Mouse (Mus musculus): ENCODE data around the gene Bace2. TPM values are rescaled to one million over a fixed set of nuclear protein-coding genes. Genes with fewer than 3 reads are reported as not detected.

Gene Bace2
- polyA plus RNA-seq, 2 experiments, result 2.1 to 11.8 TPM

DNA sequence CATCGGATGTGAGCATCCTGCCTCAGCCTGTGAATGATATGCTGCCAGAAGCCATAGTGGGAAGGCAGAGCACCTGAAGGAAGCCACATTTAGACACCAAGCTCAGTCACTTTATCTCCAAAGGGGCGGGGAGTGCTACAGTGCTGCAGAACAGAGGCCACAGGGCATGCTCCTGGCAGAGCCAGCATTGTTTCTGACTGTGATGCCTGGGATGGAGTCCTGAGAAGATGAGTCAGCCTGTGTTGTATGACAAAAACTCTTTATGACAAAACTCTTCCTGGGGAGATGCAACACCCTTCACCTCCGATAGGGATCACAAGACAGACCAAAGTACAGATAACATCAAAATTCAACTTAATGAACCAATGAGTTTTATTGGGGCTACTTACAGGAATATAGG is 35.0 kb upstream of the Bace2 start:
- Histone ChIP-seq H3K27ac (replicated peaks; ENCODE audit: low read depth, low read length) (no peak overlapping the region), H3K36me3 (ENCODE audit: control insufficient read depth, insufficient read depth, low read length) (no peaks in the 10 kb centered on the region), H3K4me1 (ENCODE audit: control insufficient read depth, insufficient read depth, low read length) (no peaks in the 10 kb centered on the region), H3K4me3 (replicated peaks; ENCODE audit: low read length) (no peak overlapping the region), H3K9ac (ENCODE audit: low read depth, low read length, severe bottlenecking) (no peak overlapping the region), H3K4me2 (replicated peaks; ENCODE audit: low read depth, low read length, severe bottlenecking) (no peak overlapping the region), H3K27me3 (ENCODE audit: control insufficient read depth, insufficient read depth, low read length) (no peaks in the 10 kb centered on the region), H3K9me3 (ENCODE audit: control insufficient read depth, low read length) (no peaks in the 10 kb centered on the region)
- no peak for TF ChIP-seq POLR2A (IDR thresholded peaks at IDR 0.05; ENCODE audit: borderline replicate concordance, extremely low read depth, insufficient read depth, insufficient read length)
- WGBS, result 78% methylated on average over 3 of the region's 3 CpGs
- no peak for DNase-seq (ENCODE audit: low spot score)
- ATAC-seq (ENCODE audit: low FRiP score, low read depth), result no peak

DNA sequence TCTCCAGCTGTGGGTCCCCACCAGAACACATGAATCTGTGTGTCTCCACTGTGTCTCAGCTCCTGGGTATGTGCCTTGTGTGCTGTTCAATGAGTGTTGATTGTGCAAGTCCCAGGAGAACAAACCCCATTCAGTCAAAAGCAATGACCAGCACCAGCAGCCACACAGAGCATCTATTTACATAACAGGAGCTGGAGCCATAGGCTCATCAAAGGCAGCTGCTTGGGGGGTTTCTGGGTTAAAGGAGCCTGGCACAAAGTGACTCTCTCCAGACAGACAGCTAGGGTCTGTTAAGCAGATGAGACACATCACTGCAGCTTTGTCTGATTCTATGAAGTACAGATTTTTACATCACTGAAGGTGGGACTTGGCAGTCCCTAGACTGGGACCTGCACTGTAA is 33.9 kb upstream of the Bace2 start:
- DNase-seq (ENCODE audit: low spot score), result no peak
- Histone ChIP-seq H3K4me1 (ENCODE audit: control insufficient read depth, insufficient read depth, low read length) (no peaks in the 10 kb centered on the region), H3K27me3 (ENCODE audit: control insufficient read depth, insufficient read depth, low read length) (no peaks in the 10 kb centered on the region), H3K4me2 (replicated peaks; ENCODE audit: low read depth, low read length, severe bottlenecking) (no peak overlapping the region), H3K9me3 (ENCODE audit: control insufficient read depth, low read length) (no peaks in the 10 kb centered on the region), H3K36me3 (ENCODE audit: control insufficient read depth, insufficient read depth, low read length) (no peaks in the 10 kb centered on the region), H3K9ac (ENCODE audit: low read depth, low read length, severe bottlenecking) (no peak overlapping the region), H3K27ac (replicated peaks; ENCODE audit: low read depth, low read length) (no peak overlapping the region), H3K4me3 (replicated peaks; ENCODE audit: low read length) (no peak overlapping the region)
- no peak for ATAC-seq (ENCODE audit: low FRiP score, low read depth)
- no peak for TF ChIP-seq POLR2A (IDR thresholded peaks at IDR 0.05; ENCODE audit: borderline replicate concordance, extremely low read depth, insufficient read depth, insufficient read length)

DNA sequence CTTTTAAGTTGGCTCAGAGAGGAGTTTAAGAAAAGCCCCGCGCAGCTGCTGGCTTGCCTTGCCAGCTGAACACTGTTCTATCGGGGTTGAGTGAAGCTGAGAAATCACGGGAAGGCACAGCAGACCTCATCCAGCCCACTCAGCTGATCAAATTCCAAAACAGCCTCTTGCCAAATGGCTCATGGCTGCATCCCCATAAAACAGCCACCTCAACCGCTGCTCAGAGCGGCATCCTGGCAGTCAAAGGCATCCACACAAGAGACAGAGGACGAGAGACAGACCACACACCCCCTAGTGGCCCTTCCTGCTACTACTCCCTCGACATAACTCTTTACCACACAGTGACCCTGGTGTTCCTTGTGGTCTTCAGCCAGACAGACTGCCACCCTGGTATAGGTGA is 30.6 kb upstream of the Bace2 start:
- 26% methylated on average over 8 of the region's 8 CpGs for WGBS
- Histone ChIP-seq H3K27me3 (ENCODE audit: control insufficient read depth, insufficient read depth, low read length) (no peaks in the 10 kb centered on the region), H3K27ac (replicated peaks; ENCODE audit: low read depth, low read length) (no peak overlapping the region), H3K9me3 (ENCODE audit: control insufficient read depth, low read length) (no peaks in the 10 kb centered on the region), H3K4me1 (ENCODE audit: control insufficient read depth, insufficient read depth, low read length) (no peaks in the 10 kb centered on the region), H3K36me3 (ENCODE audit: control insufficient read depth, insufficient read depth, low read length) (no peaks in the 10 kb centered on the region), H3K9ac (ENCODE audit: low read depth, low read length, severe bottlenecking) (no peak overlapping the region), H3K4me2 (replicated peaks; ENCODE audit: low read depth, low read length, severe bottlenecking) (no peak overlapping the region), H3K4me3 (replicated peaks; ENCODE audit: low read length) (no peak overlapping the region)
- ATAC-seq (ENCODE audit: low FRiP score, low read depth), result no peak; the same call in 1 of the 2 replicates
- DNase-seq (ENCODE audit: low spot score), result peak; percentile 48
- TF ChIP-seq POLR2A (IDR thresholded peaks at IDR 0.05; ENCODE audit: borderline replicate concordance, extremely low read depth, insufficient read depth, insufficient read length), result no peak

DNA sequence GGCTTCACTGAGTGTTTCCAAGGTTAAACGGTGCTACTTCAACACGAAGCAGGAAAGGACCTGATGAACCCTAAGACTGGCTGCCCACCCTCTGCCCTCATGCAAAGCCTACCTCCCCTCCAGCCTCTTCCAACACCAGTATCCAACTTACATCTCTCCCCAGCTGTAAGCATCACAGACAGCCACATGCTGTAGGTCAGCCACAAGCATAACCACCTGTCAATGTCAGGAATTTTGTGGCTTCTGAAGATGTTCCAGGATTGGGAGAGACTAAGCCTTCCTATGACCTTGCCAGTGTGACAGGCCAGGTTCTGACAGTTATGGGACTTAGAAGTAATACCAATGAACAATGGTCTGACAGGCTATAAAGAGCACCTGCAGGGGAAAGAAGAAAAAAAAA is 27.9 kb upstream of the Bace2 start:
- DNase-seq (ENCODE audit: low spot score), result no peak
- no peak for ATAC-seq (ENCODE audit: low FRiP score, low read depth)
- Histone ChIP-seq H3K4me3 (replicated peaks; ENCODE audit: low read length) (no peak overlapping the region), H3K9me3 (ENCODE audit: control insufficient read depth, low read length) (no peaks in the 10 kb centered on the region), H3K36me3 (ENCODE audit: control insufficient read depth, insufficient read depth, low read length) (no peaks in the 10 kb centered on the region), H3K4me2 (replicated peaks; ENCODE audit: low read depth, low read length, severe bottlenecking) (no peak overlapping the region), H3K9ac (ENCODE audit: low read depth, low read length, severe bottlenecking) (no peak overlapping the region), H3K4me1 (ENCODE audit: control insufficient read depth, insufficient read depth, low read length) (no peaks in the 10 kb centered on the region), H3K27ac (replicated peaks; ENCODE audit: low read depth, low read length) (no peak overlapping the region), H3K27me3 (ENCODE audit: control insufficient read depth, insufficient read depth, low read length) (no peaks in the 10 kb centered on the region)
- no peak for TF ChIP-seq POLR2A (IDR thresholded peaks at IDR 0.05; ENCODE audit: borderline replicate concordance, extremely low read depth, insufficient read depth, insufficient read length)
- 90% methylated on average over 2 of the region's 2 CpGs for WGBS

DNA sequence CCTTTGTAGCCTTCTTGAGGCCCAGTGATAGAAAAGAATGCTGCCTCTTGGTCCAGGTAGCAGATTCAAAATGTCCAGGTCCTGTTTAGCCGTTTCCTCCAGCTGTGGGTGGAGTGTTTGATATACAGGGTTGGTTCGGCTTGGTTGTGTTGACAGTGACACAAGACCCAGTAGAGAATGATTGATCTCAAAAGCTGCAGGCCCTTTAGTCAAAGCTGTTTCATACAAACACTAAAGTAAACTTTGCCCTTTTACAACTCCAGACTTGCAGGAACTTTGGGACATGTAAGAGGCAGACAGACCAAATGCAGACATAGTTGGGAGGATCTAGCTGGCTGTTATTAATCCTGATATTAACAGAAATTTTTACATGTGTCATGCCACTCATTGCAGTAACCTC is 3.5 kb upstream of the Bace2 start:
- Histone ChIP-seq H3K27me3 (ENCODE audit: control insufficient read depth, insufficient read depth, low read length) (peaks cover 16% of the 10 kb centered on the region; the same call in 1 of the 2 replicates), H3K9ac (ENCODE audit: low read depth, low read length, severe bottlenecking) (no peak overlapping the region)
- WGBS, result 76% methylated on average over 2 of the region's 2 CpGs

DNA sequence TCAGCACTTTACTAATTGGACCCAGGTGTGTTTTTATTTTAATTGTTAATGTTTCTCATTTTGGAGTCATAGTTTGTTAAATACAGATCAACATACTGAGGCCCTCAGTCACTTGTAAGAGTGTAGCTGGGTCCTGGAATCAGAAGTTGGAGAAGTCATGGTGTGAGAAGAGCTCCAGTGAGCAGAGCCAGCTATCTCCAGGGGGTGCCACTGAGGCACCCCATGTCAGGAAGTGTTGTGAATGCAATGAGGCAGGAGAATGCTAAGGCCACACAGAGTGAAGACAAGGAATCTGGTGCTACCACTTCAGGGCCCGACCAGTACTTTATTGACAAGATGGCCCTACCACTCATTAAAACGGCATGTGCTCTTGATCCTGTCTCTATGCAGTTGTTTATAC is 1.9 kb upstream of the Bace2 start:
- Histone ChIP-seq H3K9me3 (ENCODE audit: control insufficient read depth, low read length) (no peaks in the 10 kb centered on the region), H3K4me1 (ENCODE audit: control insufficient read depth, insufficient read depth, low read length) (peaks cover 3% of the 10 kb centered on the region; the same call in 1 of the 2 replicates), H3K27me3 (ENCODE audit: control insufficient read depth, insufficient read depth, low read length) (peaks cover 20% of the 10 kb centered on the region; the same call in 1 of the 2 replicates), H3K9ac (ENCODE audit: low read depth, low read length, severe bottlenecking) (no peak overlapping the region), H3K36me3 (ENCODE audit: control insufficient read depth, insufficient read depth, low read length) (no peaks in the 10 kb centered on the region), H3K27ac (replicated peaks; ENCODE audit: low read depth, low read length) (no peak overlapping the region), H3K4me3 (replicated peaks; ENCODE audit: low read length) (no peak overlapping the region), H3K4me2 (replicated peaks; ENCODE audit: low read depth, low read length, severe bottlenecking) (no peak overlapping the region)
- DNase-seq (ENCODE audit: low spot score) (no peak), ATAC-seq (ENCODE audit: low FRiP score, low read depth) (no peak)
- no peak for TF ChIP-seq POLR2A (IDR thresholded peaks at IDR 0.05; ENCODE audit: borderline replicate concordance, extremely low read depth, insufficient read depth, insufficient read length)
- 40% methylated on average over 2 of the region's 2 CpGs for WGBS

More for the DNA sequence above, 3.5 kb upstream of the Bace2 start:
- no peak for DNase-seq (ENCODE audit: low spot score)
- Histone ChIP-seq H3K4me1 (ENCODE audit: control insufficient read depth, insufficient read depth, low read length) (peaks cover 3% of the 10 kb centered on the region; the same call in 1 of the 2 replicates), H3K9me3 (ENCODE audit: control insufficient read depth, low read length) (no peaks in the 10 kb centered on the region), H3K36me3 (ENCODE audit: control insufficient read depth, insufficient read depth, low read length) (no peaks in the 10 kb centered on the region), H3K4me2 (replicated peaks; ENCODE audit: low read depth, low read length, severe bottlenecking) (no peak overlapping the region), H3K4me3 (replicated peaks; ENCODE audit: low read length) (no peak overlapping the region), H3K27ac (replicated peaks; ENCODE audit: low read depth, low read length) (no peak overlapping the region)
- no peak for TF ChIP-seq POLR2A (IDR thresholded peaks at IDR 0.05; ENCODE audit: borderline replicate concordance, extremely low read depth, insufficient read depth, insufficient read length)
- no peak for ATAC-seq (ENCODE audit: low FRiP score, low read depth)
